Mouse (Mus musculus): Measurements from ENCODE around the gene Hist1h3d.
"Not testable (repeated sequence)": the region's sequence is repeated elsewhere in the genome, so short reads cannot be mapped to it uniquely, and the experiment has no call there.

Gene Hist1h3d

GRCm38 (mm10) chr13:23585029-23585441 lies 9.5 kb downstream of the Hist1h3d start:
- peak; percentile 48 to 76 for DNase-seq (ENCODE audit: low spot score in 2 of 2)

- peak; percentile 62 to 74 for DNase-seq (ENCODE audit: low spot score in 2 of 2)
Observed at GRCm38 (mm10) chr13:23585442-23586098, 10.0 kb downstream of the Hist1h3d start.

GRCm38 (mm10) chr13:23586099-23586939 lies 10.8 kb downstream of the Hist1h3d start:
- DNase-seq (ENCODE audit: low spot score in 2 of 2), result no peak

GRCm38 (mm10) chr13:23586940-23587225 lies 11.3 kb downstream of the Hist1h3d start:
- DNase-seq (ENCODE audit: low spot score in 2 of 2), result no peak

- DNase-seq (ENCODE audit: low spot score in 2 of 2), result no peak
Observed at GRCm38 (mm10) chr13:23591206-23591605, 15.6 kb downstream of the Hist1h3d start.

GRCm38 (mm10) chr13:23591886-23592285 lies 16.3 kb downstream of the Hist1h3d start:
- DNase-seq (ENCODE audit: low spot score in 2 of 2), result not testable (repeated sequence)

- DNase-seq (ENCODE audit: low spot score in 2 of 2), result no peak
Observed at GRCm38 (mm10) chr13:23592614-23593013, 17.1 kb downstream of the Hist1h3d start.

GRCm38 (mm10) chr13:23593051-23593770 lies 17.6 kb downstream of the Hist1h3d start:
- DNase-seq (ENCODE audit: low spot score in 2 of 2), result no peak

- DNase-seq (ENCODE audit: low spot score in 2 of 2), result no peak
Observed at GRCm38 (mm10) chr13:23595185-23595584, 19.6 kb downstream of the Hist1h3d start.

- DNase-seq (ENCODE audit: low spot score in 2 of 2), result no peak
Observed at GRCm38 (mm10) chr13:23595622-23596372, 20.2 kb downstream of the Hist1h3d start.

GRCm38 (mm10) chr13:23597957-23598356 lies 22.4 kb downstream of the Hist1h3d start:
- no peak for DNase-seq (ENCODE audit: low spot score in 2 of 2)

GRCm38 (mm10) chr13:23603182-23603699 lies 27.7 kb downstream of the Hist1h3d start:
- no peak for DNase-seq (ENCODE audit: low spot score in 2 of 2)

GRCm38 (mm10) chr13:23604452-23604851 lies 28.9 kb downstream of the Hist1h3d start:
- no peak for DNase-seq (ENCODE audit: low spot score in 2 of 2)

- DNase-seq (ENCODE audit: low spot score in 2 of 2), result no peak
Observed at GRCm38 (mm10) chr13:23605052-23605451, 29.5 kb downstream of the Hist1h3d start.

GRCm38 (mm10) chr13:23609209-23609608 lies 33.6 kb downstream of the Hist1h3d start:
- no peak for DNase-seq (ENCODE audit: low spot score in 2 of 2)

GRCm38 (mm10) chr13:23609844-23610243 lies 34.3 kb downstream of the Hist1h3d start:
- DNase-seq (ENCODE audit: low spot score in 2 of 2), result no peak

GRCm38 (mm10) chr13:23610393-23610792 lies 34.8 kb downstream of the Hist1h3d start:
- no peak for DNase-seq (ENCODE audit: low spot score in 2 of 2)

- no peak for DNase-seq (ENCODE audit: low spot score in 2 of 2)
Observed at GRCm38 (mm10) chr13:23611638-23612037, 36.1 kb downstream of the Hist1h3d start.

- no peak for DNase-seq (ENCODE audit: low spot score in 2 of 2)
Observed at GRCm38 (mm10) chr13:23620056-23620732, 44.6 kb downstream of the Hist1h3d start.

- DNase-seq (ENCODE audit: low spot score in 2 of 2), result peak; percentile 57 to 83
Observed at GRCm38 (mm10) chr13:23620733-23621531, 45.4 kb downstream of the Hist1h3d start, which contains the start of gene Hist1h2be. Hist1h2be (minus strand) TSS chr13:23621124.

Measured in right cerebral cortex, postnatal 36 days (tissue).